ENCODE assay signal across 12 mouse cellular contexts in genomic region chr10:87971536-87971935, GRCm38 (mm10).
DNase-seq lines count a peak whose midpoint lies in the region; ATAC-seq and TF ChIP-seq lines count a peak whose summit lies in the region.
"Had no signal": no experiment of that assay in that cellular context is flagged by ENCODE, and none has a peak within 500 bp of the region (broad histone marks: within the 10 kb centered on the region; RNA-seq: fewer than 3 reads in every experiment).

No protein-coding gene starts in this region.

- no peaks in the 10 kb centered on the region for H3K36me3 ChIP-seq in heart, adult 2 months (ENCODE audit: control insufficient read depth, insufficient read depth, low read length)
- H3K36me3 ChIP-seq in limb, embryonic 14.5 days (ENCODE audit: control insufficient read depth, insufficient read depth, low read length): no peaks in the 10 kb centered on the region
- H3K36me3 ChIP-seq: G1E; hindbrain, embryonic 15.5 days had no signal

- H3K27ac ChIP-seq in heart, adult 2 months: no peak overlapping the region
- no peak overlapping the region for H3K27ac ChIP-seq in limb, embryonic 14.5 days (replicated peaks; ENCODE audit: low read depth, low read length)
- H3K27ac ChIP-seq: hindbrain, embryonic 15.5 days had no signal

- TF ChIP-seq POLR2A in heart, adult 2 months (IDR thresholded peaks at IDR 0.05; ENCODE audit: insufficient read depth, low read depth, low read length): no peak
- TF ChIP-seq POLR2A in limb, embryonic 14.5 days (IDR thresholded peaks at IDR 0.05; ENCODE audit: borderline replicate concordance, extremely low read depth, insufficient read depth, insufficient read length): no peak

- H3K79me2 ChIP-seq in heart, adult 2 months (replicated peaks; ENCODE audit: control insufficient read depth, insufficient read depth, low read length): no peaks in the 10 kb centered on the region

- ATAC-seq in limb, embryonic 14.5 days (ENCODE audit: low FRiP score, low read depth): no peak

- no peaks in the 10 kb centered on the region for H3K4me1 ChIP-seq in heart, adult 2 months (ENCODE audit: control insufficient read depth, insufficient read depth, low read length)
- no peaks in the 10 kb centered on the region for H3K4me1 ChIP-seq in limb, embryonic 14.5 days (ENCODE audit: control insufficient read depth, insufficient read depth, low read length)
- H3K4me1 ChIP-seq: hindbrain, embryonic 15.5 days had no signal

- no peak overlapping the region for H3K4me2 ChIP-seq in limb, embryonic 14.5 days (replicated peaks; ENCODE audit: low read depth, low read length, severe bottlenecking)
- H3K4me2 ChIP-seq: hindbrain, embryonic 15.5 days had no signal

- DNase-seq in heart, adult 2 months: peak; percentile 7 to 23
- no peak for DNase-seq in heart, postnatal 25 days (ENCODE audit: low spot score)
- DNase-seq in lung, postnatal 36 days: peak; percentile 23
- DNase-seq in lung, postnatal 25 days (ENCODE audit: low spot score): no peak
- peak; percentile 56 for DNase-seq in embryo, embryonic 10.5 days (ENCODE audit: low spot score)
- DNase-seq in limb, embryonic 14.5 days (ENCODE audit: low spot score): peak; percentile 26
- no peak for DNase-seq in cerebellum, postnatal 36 days
- no peak for DNase-seq in cerebellum, adult 9-10 months
- DNase-seq: cerebellum, adult 11 months; thymus, postnatal 14 days had no signal

- WGBS in heart, adult 2 months: 59% methylated on average over 6 of the region's 6 CpGs
- WGBS in limb, embryonic 14.5 days: 34% methylated on average over 6 of the region's 6 CpGs

- no peak overlapping the region for H3K4me3 ChIP-seq in heart, adult 2 months
- H3K4me3 ChIP-seq in limb, embryonic 14.5 days (replicated peaks; ENCODE audit: low read length): no peak overlapping the region
- H3K4me3 ChIP-seq: hindbrain, embryonic 15.5 days had no signal

- TF ChIP-seq CTCF in heart, adult 2 months (IDR thresholded peaks at IDR 0.05): peak; percentile 68

- H3K9me3 ChIP-seq in limb, embryonic 14.5 days (ENCODE audit: control insufficient read depth, low read length): no peaks in the 10 kb centered on the region
- H3K9me3 ChIP-seq: G1E; hindbrain, embryonic 15.5 days had no signal

- no peak overlapping the region for H3K9ac ChIP-seq in heart, adult 2 months (ENCODE audit: low read depth, low read length)
- H3K9ac ChIP-seq in limb, embryonic 14.5 days (ENCODE audit: low read depth, low read length, severe bottlenecking): no peak overlapping the region
- H3K9ac ChIP-seq: hindbrain, embryonic 15.5 days had no signal

- no peak for TF ChIP-seq EP300 in heart, adult 2 months (IDR thresholded peaks at IDR 0.05; ENCODE audit: insufficient read depth, low read depth, low read length)

- intact Hi-C loops in heart, adult 2 months (cut with DNase I): loop anchor here (2.0 to 10.0 kb wide), 4 partner anchors 115 to 353 kb away; no protein-coding TSS in a partner anchor
- intact Hi-C loops in heart, postnatal 25 days (cut with DNase I): loop anchor here (1.0 to 10.0 kb wide), 4 partner anchors 117 to 417 kb away; no protein-coding TSS in a partner anchor

- H3K27me3 ChIP-seq in heart, adult 2 months (ENCODE audit: control insufficient read depth, insufficient read depth, low read length): no peaks in the 10 kb centered on the region
- no peaks in the 10 kb centered on the region for H3K27me3 ChIP-seq in limb, embryonic 14.5 days (ENCODE audit: control insufficient read depth, insufficient read depth, low read length)
- H3K27me3 ChIP-seq: hindbrain, embryonic 15.5 days had no signal

Comparison
In these comparisons a context has a peak if more than half of its experiments do, and no peak if none do; other contexts are left out.
1. DNase-seq: peak in heart, adult 2 months (2 of 2), lung, postnatal 36 days (single experiment), embryo, embryonic 10.5 days (single experiment) and limb, embryonic 14.5 days (single experiment); none in heart, postnatal 25 days (single experiment), lung, postnatal 25 days (single experiment), cerebellum, postnatal 36 days (0 of 2) and cerebellum, adult 9-10 months (single experiment).